Mouse (Mus musculus) forebrain, postnatal 0 days (tissue): ENCODE results near the gene Olfr397. TPM values are rescaled to one million over a fixed set of nuclear protein-coding genes. Genes with fewer than 3 reads are reported as not detected.

Experiments
- ATAC-seq: fragments of 200-750 bp; cut with Nextera tagmentation; 2 replicates; pipeline ENCODE4 v1.8.0; 2017; ENCODE audit warnings: mild to moderate bottlenecking, moderate library complexity
- DNase-seq: peaks from one replicate; pipeline ENCODE4 v3.0.0-alpha.2; 2015
- H3K27ac ChIP-seq: fragments of 300-500 bp; sonication (generic); 2 replicates; pipeline ENCODE4 v1.5.1; 2014; ENCODE audit warnings: low read depth, mild to moderate bottlenecking, antibody characterized with exemption, low read length, moderate library complexity, mixed read lengths
- H3K27me3 ChIP-seq: fragments of 300-500 bp; sonication (generic); 2 replicates; pipeline ENCODE4 v1.6.1; 2014; ENCODE audit warnings: mild to moderate bottlenecking, low read length, mixed read lengths; ENCODE audit not compliant: insufficient read depth
- H3K36me3 ChIP-seq: fragments of 300-500 bp; sonication (generic); 2 replicates; pipeline ENCODE4 v1.6.1; 2014; ENCODE audit warnings: mild to moderate bottlenecking, moderate library complexity; ENCODE audit not compliant: insufficient read depth
- H3K4me1 ChIP-seq: fragments of 300-500 bp; sonication (generic); 2 replicates; pipeline ENCODE4 v1.6.1; 2014; ENCODE audit warnings: antibody characterized with exemption; ENCODE audit not compliant: insufficient read depth
- H3K4me2 ChIP-seq: fragments of 300-500 bp; sonication (generic); 2 replicates; pipeline ENCODE4 v1.6.1; 2014; ENCODE audit warnings: low read depth, mild to moderate bottlenecking, moderate library complexity
- H3K4me3 ChIP-seq: fragments of 300-500 bp; sonication (generic); 2 replicates; pipeline ENCODE4 v1.5.1; 2014; ENCODE audit warnings: low read depth, low read length, mixed read lengths
- H3K9ac ChIP-seq: fragments of 300-500 bp; sonication (generic); 2 replicates; pipeline ENCODE4 v1.6.1; 2014; ENCODE audit warnings: mild to moderate bottlenecking
- H3K9me3 ChIP-seq: fragments of 300-500 bp; sonication (generic); 2 replicates; pipeline ENCODE4 v1.6.1; 2016; ENCODE audit warnings: low read length
- CTCF ChIP-seq: sonication (generic); IDR thresholded peaks from 2 replicates; pipeline ENCODE4 v1.5.1; 2016; ENCODE audit warnings: antibody characterized with exemption, control low read depth, low read depth
- WGBS: fragments of 180-500 bp; shearing (Covaris S2); extraction: QIAGEN DNeasy Blood & Tissue Kit; methylation state at CpG from one replicate; pipeline ENCODE4 v1.1.7; 2014; 5-methylcytosine and 5-hydroxymethylcytosine counted together
- polyA plus RNA-seq: library from polyadenylated mRNA; unstranded; fragments of >200 nt; fragmentation: Nextera tagmentation; extraction: Ambion mirVana; gene quantifications from 2 replicates; pipeline ENCODE4 v1.2.1, GENCODE M21; 2015
- total RNA-seq: library from RNA; depleted of rRNA; stranded (reverse); fragments of >200 nt; gene quantifications from 2 replicates; pipeline ENCODE4 v1.2.3, GENCODE M21; 2014; rRNA removed

Olfr397 gene
- not detected in 2 replicates for total RNA-seq
- not detected in 2 replicates for polyA plus RNA-seq

DNA sequence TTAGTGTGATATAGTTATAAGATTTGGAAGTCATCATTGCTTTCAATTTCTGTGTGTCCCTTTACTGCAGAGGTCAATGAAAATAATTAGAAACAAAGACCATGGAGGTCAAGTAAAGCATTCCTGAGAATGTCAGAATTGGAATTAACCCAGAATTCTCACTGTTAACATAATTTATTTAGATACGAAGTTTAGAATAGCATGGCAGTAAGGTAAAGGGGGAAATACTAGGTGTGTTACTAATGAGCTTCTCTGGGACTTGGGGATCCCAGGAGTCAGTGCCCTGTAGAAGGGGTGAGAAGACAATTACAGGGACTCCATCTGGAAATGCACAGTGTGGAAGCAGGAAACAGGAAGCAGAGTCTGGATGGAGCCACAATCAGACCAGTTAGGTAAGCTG is at the start of gene Olfr397:
Gene Olfr397 (plus strand): TSS at position 301 of the 400 bp plus-strand sequence.
- H3K4me3 ChIP-seq = no peak within 1 kb of the TSS
- H3K36me3 ChIP-seq = no peaks in the 10 kb centered on the region
- no peak for DNase-seq
- no peak within 1 kb of the TSS for H3K4me2 ChIP-seq
- H3K27ac ChIP-seq = no peak within 1 kb of the TSS
- 80% methylated on average over 1 of the region's 1 CpGs for WGBS
- H3K9me3 ChIP-seq = 0 out of 2 replicates have a peak, but pooled peaks cover 16% of the 10 kb centered on the region
- no peak for ATAC-seq
- no peak within 1 kb of the TSS for H3K9ac ChIP-seq
- no peak for TF ChIP-seq CTCF
- no peaks in the 10 kb centered on the region for H3K27me3 ChIP-seq
- H3K4me1 ChIP-seq = no peaks in the 10 kb centered on the region

- Histone ChIP-seq H3K4me1 (no peaks in the 10 kb centered on the region), H3K27me3 (no peaks in the 10 kb centered on the region), H3K36me3 (no peaks in the 10 kb centered on the region), H3K9me3 (0 out of 2 replicates have a peak, but pooled peaks cover 3% of the 10 kb centered on the region), H3K4me3 (no peak within 1 kb of the TSS), H3K27ac (no peak within 1 kb of the TSS), H3K9ac (no peak within 1 kb of the TSS), H3K4me2 (no peak within 1 kb of the TSS)
- TF ChIP-seq CTCF = no peak
- ATAC-seq (no peak), DNase-seq (no peak)
These were observed 24.2 kb upstream of the Olfr397 start, which contains the start of gene Olfr23 for GRCm38 (mm10) chr11:73936377-73936776. Gene Olfr23 (plus strand): TSS chr11:73936677.

- H3K4me1 ChIP-seq = no peaks in the 10 kb centered on the region
- ATAC-seq = no peak
- no peak within 1 kb of the TSS for H3K27ac ChIP-seq
- H3K27me3 ChIP-seq = no peaks in the 10 kb centered on the region
- DNase-seq = no peak
- no peaks in the 10 kb centered on the region for H3K36me3 ChIP-seq
- no peak for TF ChIP-seq CTCF
- H3K4me2 ChIP-seq = no peak within 1 kb of the TSS
- H3K4me3 ChIP-seq = no peak within 1 kb of the TSS
- H3K9ac ChIP-seq = no peak within 1 kb of the TSS
- H3K9me3 ChIP-seq = 0 out of 2 replicates have a peak, but pooled peaks cover 6% of the 10 kb centered on the region
These were observed 29.7 kb downstream of the Olfr397 start, which contains the start of gene Olfr398 for GRCm38 (mm10) chr11:73990307-73990706. Gene Olfr398 (minus strand): TSS chr11:73990407.

GRCm38 (mm10) chr11:73993115-73993514 is 32.5 kb downstream of the Olfr397 start:
- H3K27ac ChIP-seq = no peak overlapping the region
- H3K27me3 ChIP-seq = no peaks in the 10 kb centered on the region
- no peak for DNase-seq
- no peak for TF ChIP-seq CTCF
- no peak overlapping the region for H3K4me3 ChIP-seq
- H3K4me2 ChIP-seq = no peak overlapping the region
- H3K36me3 ChIP-seq = no peaks in the 10 kb centered on the region
- no peaks in the 10 kb centered on the region for H3K9me3 ChIP-seq
- ATAC-seq = no peak
- no peak overlapping the region for H3K9ac ChIP-seq
- H3K4me1 ChIP-seq = no peaks in the 10 kb centered on the region

Other genes starting within 250 kb of the Olfr397 start
- not detected in 2 replicates for gene Olfr389, start 180.1 kb upstream of the Olfr397 start, total RNA-seq
- not detected in 2 replicates for gene Olfr389, start 180.1 kb upstream of the Olfr397 start, polyA plus RNA-seq
- gene Olfr390, start 177.9 kb upstream of the Olfr397 start, total RNA-seq = not detected in 2 replicates
- not detected in 2 replicates for gene Olfr390, start 177.9 kb upstream of the Olfr397 start, polyA plus RNA-seq
- not detected in 2 replicates for gene Olfr391-ps, start 157.8 kb upstream of the Olfr397 start, total RNA-seq
- gene Olfr391-ps, start 157.8 kb upstream of the Olfr397 start, polyA plus RNA-seq = not detected in 2 replicates
- gene Olfr392, start 143.8 kb upstream of the Olfr397 start, total RNA-seq = not detected in 2 replicates
- not detected in 2 replicates for gene Olfr392, start 143.8 kb upstream of the Olfr397 start, polyA plus RNA-seq
- gene Olfr393, start 109.4 kb upstream of the Olfr397 start, total RNA-seq = not detected in 2 replicates
- gene Olfr393, start 109.4 kb upstream of the Olfr397 start, polyA plus RNA-seq = not detected in 2 replicates
- not detected in 2 replicates for gene Olfr394, start 70.0 kb upstream of the Olfr397 start, total RNA-seq
- gene Olfr394, start 70.0 kb upstream of the Olfr397 start, polyA plus RNA-seq = not detected in 2 replicates
- gene Olfr395, start 51.5 kb upstream of the Olfr397 start, total RNA-seq = not detected in 2 replicates
- not detected in 2 replicates for gene Olfr395, start 51.5 kb upstream of the Olfr397 start, polyA plus RNA-seq
- not detected in 2 replicates for gene Olfr23, start 24.1 kb upstream of the Olfr397 start, total RNA-seq
- gene Olfr23, start 24.1 kb upstream of the Olfr397 start, polyA plus RNA-seq = not detected in 2 replicates
- not detected in 2 replicates for gene Olfr398, start 29.6 kb downstream of the Olfr397 start, total RNA-seq
- gene Olfr398, start 29.6 kb downstream of the Olfr397 start, polyA plus RNA-seq = not detected in 2 replicates
- not detected in 2 replicates for gene Olfr139, start 95.7 kb downstream of the Olfr397 start, total RNA-seq
- not detected in 2 replicates for gene Olfr139, start 95.7 kb downstream of the Olfr397 start, polyA plus RNA-seq
- not detected in 2 replicates for gene Olfr399, start 95.8 kb downstream of the Olfr397 start, total RNA-seq
- gene Olfr399, start 95.8 kb downstream of the Olfr397 start, polyA plus RNA-seq = not detected in 2 replicates
- gene Zfp616, start 109.1 kb downstream of the Olfr397 start, total RNA-seq = not detected in 2 replicates
- gene Zfp616, start 109.1 kb downstream of the Olfr397 start, polyA plus RNA-seq = not detected in 2 replicates
- gene Olfr401, start 152.9 kb downstream of the Olfr397 start, total RNA-seq = not detected in 2 replicates
- gene Olfr401, start 152.9 kb downstream of the Olfr397 start, polyA plus RNA-seq = not detected in 2 replicates
- gene Olfr402, start 192.7 kb downstream of the Olfr397 start, total RNA-seq = not detected in 2 replicates
- gene Olfr402, start 192.7 kb downstream of the Olfr397 start, polyA plus RNA-seq = not detected in 2 replicates
- not detected in 2 replicates for gene Olfr403, start 225.4 kb downstream of the Olfr397 start, total RNA-seq
- not detected in 2 replicates for gene Olfr403, start 225.4 kb downstream of the Olfr397 start, polyA plus RNA-seq